Mouse (Mus musculus) testis, postnatal 10 days (tissue): ENCODE results near the gene Slc16a14.

Source experiments
- DNase-seq: peaks from one replicate; pipeline ENCODE4 v3.0.0; 2021; ENCODE audit warnings: low spot score

Slc16a14 gene

GRCm38 (mm10) chr1:84910177-84910804, 24.6 kb downstream of the Slc16a14 start:
- DNase-seq: no peak

- no peak for DNase-seq
These were observed 30.5 kb downstream of the Slc16a14 start for GRCm38 (mm10) chr1:84904467-84904866.

- DNase-seq: no peak
These were observed 35.8 kb downstream of the Slc16a14 start for GRCm38 (mm10) chr1:84899156-84899555.

GRCm38 (mm10) chr1:84897364-84897763, 37.6 kb downstream of the Slc16a14 start:
- DNase-seq: no peak

GRCm38 (mm10) chr1:84891746-84892145, 43.2 kb downstream of the Slc16a14 start:
- no peak for DNase-seq

- DNase-seq: no peak
These were observed 44.4 kb downstream of the Slc16a14 start for GRCm38 (mm10) chr1:84890503-84890902.

GRCm38 (mm10) chr1:84890005-84890393, 44.9 kb downstream of the Slc16a14 start:
- no peak for DNase-seq

GRCm38 (mm10) chr1:84889330-84890004, 45.5 kb downstream of the Slc16a14 start:
- no peak for DNase-seq

- DNase-seq: no peak
These were observed 49.0 kb downstream of the Slc16a14 start for GRCm38 (mm10) chr1:84885921-84886320.

GRCm38 (mm10) chr1:84885174-84885573, 49.8 kb downstream of the Slc16a14 start:
- no peak for DNase-seq

GRCm38 (mm10) chr1:84883889-84884288, 51.0 kb downstream of the Slc16a14 start:
- DNase-seq: peak; percentile 69

- DNase-seq: no peak
These were observed 52.0 kb downstream of the Slc16a14 start for GRCm38 (mm10) chr1:84882937-84883336.

GRCm38 (mm10) chr1:84882066-84882532, 52.8 kb downstream of the Slc16a14 start:
- DNase-seq: no peak

- no peak for DNase-seq
These were observed 53.5 kb downstream of the Slc16a14 start for GRCm38 (mm10) chr1:84881248-84882065.

- no peak for DNase-seq
These were observed 55.3 kb downstream of the Slc16a14 start for GRCm38 (mm10) chr1:84879571-84880120.

- DNase-seq: no peak
These were observed 57.3 kb downstream of the Slc16a14 start for GRCm38 (mm10) chr1:84877590-84877989.

- no peak for DNase-seq
These were observed 62.0 kb downstream of the Slc16a14 start for GRCm38 (mm10) chr1:84872939-84873338.

GRCm38 (mm10) chr1:84872105-84872504, 62.8 kb downstream of the Slc16a14 start:
- no peak for DNase-seq

- DNase-seq: no peak
These were observed 63.8 kb downstream of the Slc16a14 start for GRCm38 (mm10) chr1:84871131-84871530.

GRCm38 (mm10) chr1:84869498-84869897, 65.4 kb downstream of the Slc16a14 start:
- DNase-seq: no peak

GRCm38 (mm10) chr1:84868841-84869240, 66.1 kb downstream of the Slc16a14 start:
- no peak for DNase-seq

GRCm38 (mm10) chr1:84868311-84868710, 66.6 kb downstream of the Slc16a14 start:
- DNase-seq: no peak
